Mouse (Mus musculus) heart, adult 2 months (tissue): ENCODE data around the gene Olfr1085.

ENCODE experiments used
- CTCF ChIP-seq: fragments of 200-600 bp; IDR thresholded peaks from 2 replicates; pipeline ENCODE4 v1.8.1; 2022; ENCODE audit warnings: antibody characterized with exemption, mild to moderate bottlenecking, moderate library complexity
- POLR2A ChIP-seq: fragments of 200-500 bp; IDR thresholded peaks from 2 replicates; pipeline ENCODE4 v1.6.1; 2011; ENCODE audit warnings: mild to moderate bottlenecking, low read depth, low read length, control low read depth; ENCODE audit not compliant: insufficient read depth

DNA sequence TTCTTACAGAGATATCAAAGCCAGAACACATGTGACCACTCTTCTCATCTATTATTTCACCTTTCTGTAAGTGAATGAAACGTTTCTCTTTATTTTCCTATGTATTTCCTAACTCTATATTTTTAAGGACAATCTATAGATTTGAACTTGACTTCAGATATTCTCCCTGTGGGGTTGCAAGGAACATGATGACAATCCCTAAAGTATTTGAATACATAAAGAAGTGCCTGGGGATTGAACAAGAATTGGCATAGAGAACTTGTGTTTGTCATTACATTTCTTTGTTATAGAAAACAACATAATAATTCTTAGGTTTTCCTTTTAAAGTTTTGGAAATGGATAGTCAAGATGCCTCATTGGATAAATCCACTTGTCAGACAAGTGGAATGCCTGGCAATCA lies at the start of gene Olfr1085:
- TF ChIP-seq CTCF: no peak
- TF ChIP-seq POLR2A: no peak
